Mouse (Mus musculus): ENCODE measurements around the gene 1110051M20Rik. TPM values are rescaled to one million over a fixed set of nuclear protein-coding genes. Genes with fewer than 3 reads are reported as not detected.
A peak's percentile ranks its signal among the peaks of the same experiment; 100 is the strongest.

1110051M20Rik gene
- polyA plus RNA-seq, 1 experiment: 10.3 TPM

GRCm38 (mm10) chr2:91258830-91259229, 185.7 kb downstream of the 1110051M20Rik start:
- peaks cover 19% of the 10 kb centered on the region for H3K4me1 ChIP-seq (replicated peaks; ENCODE audit: control insufficient read depth, insufficient read depth, low read length)
- peaks cover 28% of the 10 kb centered on the region for H3K27me3 ChIP-seq (ENCODE audit: control insufficient read depth, insufficient read depth, low read length)
- H3K36me3 ChIP-seq (ENCODE audit: control insufficient read depth, insufficient read depth, low read length): no peaks in the 10 kb centered on the region
- 92% methylated on average over 1 of the region's 1 CpGs for WGBS
- TF ChIP-seq POLR2A (IDR thresholded peaks at IDR 0.05; ENCODE audit: control insufficient read depth, extremely low read depth, insufficient read depth, low read length, poor library complexity) (no peak), CTCF (IDR thresholded peaks at IDR 0.05; ENCODE audit: borderline replicate concordance, control insufficient read depth, extremely low read depth, insufficient read depth, low read length, poor library complexity) (no peak)
- no peak overlapping the region for H3K4me3 ChIP-seq (ENCODE audit: control insufficient read depth, insufficient read depth, low read length)
- DNase-seq: no peak
- no peak overlapping the region for H3K27ac ChIP-seq (ENCODE audit: control insufficient read depth, insufficient read depth, low read length)

GRCm38 (mm10) chr2:91258054-91258453, 186.4 kb downstream of the 1110051M20Rik start:
- 90% methylated on average over 5 of the region's 5 CpGs for WGBS
- Histone ChIP-seq H3K4me1 (replicated peaks; ENCODE audit: control insufficient read depth, insufficient read depth, low read length) (peaks cover 19% of the 10 kb centered on the region), H3K4me3 (ENCODE audit: control insufficient read depth, insufficient read depth, low read length) (no peak overlapping the region), H3K27me3 (ENCODE audit: control insufficient read depth, insufficient read depth, low read length) (peaks cover 30% of the 10 kb centered on the region), H3K27ac (ENCODE audit: control insufficient read depth, insufficient read depth, low read length) (no peak overlapping the region), H3K36me3 (ENCODE audit: control insufficient read depth, insufficient read depth, low read length) (no peaks in the 10 kb centered on the region)
- no peak for DNase-seq
- TF ChIP-seq CTCF (IDR thresholded peaks at IDR 0.05; ENCODE audit: borderline replicate concordance, control insufficient read depth, extremely low read depth, insufficient read depth, low read length, poor library complexity) (no peak), POLR2A (IDR thresholded peaks at IDR 0.05; ENCODE audit: control insufficient read depth, extremely low read depth, insufficient read depth, low read length, poor library complexity) (no peak)

- Histone ChIP-seq H3K4me3 (ENCODE audit: control insufficient read depth, insufficient read depth, low read length) (peak overlapping the region; percentile 51), H3K27me3 (ENCODE audit: control insufficient read depth, insufficient read depth, low read length) (peaks cover 30% of the 10 kb centered on the region), H3K27ac (ENCODE audit: control insufficient read depth, insufficient read depth, low read length) (no peak overlapping the region), H3K36me3 (ENCODE audit: control insufficient read depth, insufficient read depth, low read length) (no peaks in the 10 kb centered on the region), H3K4me1 (replicated peaks; ENCODE audit: control insufficient read depth, insufficient read depth, low read length) (peaks cover 19% of the 10 kb centered on the region)
- 12% methylated on average over 22 of the region's 22 CpGs for WGBS
- DNase-seq: no peak
- TF ChIP-seq POLR2A (IDR thresholded peaks at IDR 0.05; ENCODE audit: control insufficient read depth, extremely low read depth, insufficient read depth, low read length, poor library complexity): no peak
Observed at GRCm38 (mm10) chr2:91257126-91257980, 187.2 kb downstream of the 1110051M20Rik start.

GRCm38 (mm10) chr2:91256256-91257125, 188.0 kb downstream of the 1110051M20Rik start:
- Histone ChIP-seq H3K36me3 (ENCODE audit: control insufficient read depth, insufficient read depth, low read length) (no peaks in the 10 kb centered on the region), H3K4me1 (replicated peaks; ENCODE audit: control insufficient read depth, insufficient read depth, low read length) (peaks cover 19% of the 10 kb centered on the region), H3K27me3 (ENCODE audit: control insufficient read depth, insufficient read depth, low read length) (peaks cover 30% of the 10 kb centered on the region), H3K27ac (ENCODE audit: control insufficient read depth, insufficient read depth, low read length) (no peak overlapping the region), H3K4me3 (ENCODE audit: control insufficient read depth, insufficient read depth, low read length) (peak overlapping the region; percentile 51)
- no peak for TF ChIP-seq CTCF (IDR thresholded peaks at IDR 0.05; ENCODE audit: borderline replicate concordance, control insufficient read depth, extremely low read depth, insufficient read depth, low read length, poor library complexity)
- TF ChIP-seq POLR2A (IDR thresholded peaks at IDR 0.05; ENCODE audit: control insufficient read depth, extremely low read depth, insufficient read depth, low read length, poor library complexity): no peak
- peak; percentile 40 for DNase-seq
- 3% methylated on average over 52 of the region's 52 CpGs for WGBS

GRCm38 (mm10) chr2:91255661-91256150, 188.8 kb downstream of the 1110051M20Rik start, which contains the start of gene Pacsin3:
TSS of gene Pacsin3 (plus strand) at chr2:91255954.
- H3K4me1 ChIP-seq (replicated peaks; ENCODE audit: control insufficient read depth, insufficient read depth, low read length): peaks cover 19% of the 10 kb centered on the region
- TF ChIP-seq CTCF (IDR thresholded peaks at IDR 0.05; ENCODE audit: borderline replicate concordance, control insufficient read depth, extremely low read depth, insufficient read depth, low read length, poor library complexity): no peak
- no peak for TF ChIP-seq POLR2A (IDR thresholded peaks at IDR 0.05; ENCODE audit: control insufficient read depth, extremely low read depth, insufficient read depth, low read length, poor library complexity)
- no peak within 1 kb of the TSS for H3K27ac ChIP-seq (ENCODE audit: control insufficient read depth, insufficient read depth, low read length)
- H3K4me3 ChIP-seq (ENCODE audit: control insufficient read depth, insufficient read depth, low read length): peak within 1 kb of the TSS; percentile 51
- H3K36me3 ChIP-seq (ENCODE audit: control insufficient read depth, insufficient read depth, low read length): no peaks in the 10 kb centered on the region
- DNase-seq: no peak
- 10% methylated on average over 27 of the region's 27 CpGs for WGBS
- peaks cover 30% of the 10 kb centered on the region for H3K27me3 ChIP-seq (ENCODE audit: control insufficient read depth, insufficient read depth, low read length)

GRCm38 (mm10) chr2:91254725-91255380, 189.7 kb downstream of the 1110051M20Rik start:
- WGBS: 76% methylated on average over 8 of the region's 8 CpGs

More at GRCm38 (mm10) chr2:91254725-91255380, 189.7 kb downstream of the 1110051M20Rik start:
- no peak overlapping the region for H3K27ac ChIP-seq (ENCODE audit: control insufficient read depth, insufficient read depth, low read length)
- H3K4me3 ChIP-seq (ENCODE audit: control insufficient read depth, insufficient read depth, low read length): no peak overlapping the region
- no peaks in the 10 kb centered on the region for H3K36me3 ChIP-seq (ENCODE audit: control insufficient read depth, insufficient read depth, low read length)
- DNase-seq: no peak
- peaks cover 20% of the 10 kb centered on the region for H3K4me1 ChIP-seq (replicated peaks; ENCODE audit: control insufficient read depth, insufficient read depth, low read length)
- TF ChIP-seq POLR2A (IDR thresholded peaks at IDR 0.05; ENCODE audit: control insufficient read depth, extremely low read depth, insufficient read depth, low read length, poor library complexity) (no peak), CTCF (IDR thresholded peaks at IDR 0.05; ENCODE audit: borderline replicate concordance, control insufficient read depth, extremely low read depth, insufficient read depth, low read length, poor library complexity) (no peak)
- peaks cover 30% of the 10 kb centered on the region for H3K27me3 ChIP-seq (ENCODE audit: control insufficient read depth, insufficient read depth, low read length)
